Mouse (Mus musculus): Measurements from ENCODE around the gene Olfr750.

Olfr750 gene

DNA sequence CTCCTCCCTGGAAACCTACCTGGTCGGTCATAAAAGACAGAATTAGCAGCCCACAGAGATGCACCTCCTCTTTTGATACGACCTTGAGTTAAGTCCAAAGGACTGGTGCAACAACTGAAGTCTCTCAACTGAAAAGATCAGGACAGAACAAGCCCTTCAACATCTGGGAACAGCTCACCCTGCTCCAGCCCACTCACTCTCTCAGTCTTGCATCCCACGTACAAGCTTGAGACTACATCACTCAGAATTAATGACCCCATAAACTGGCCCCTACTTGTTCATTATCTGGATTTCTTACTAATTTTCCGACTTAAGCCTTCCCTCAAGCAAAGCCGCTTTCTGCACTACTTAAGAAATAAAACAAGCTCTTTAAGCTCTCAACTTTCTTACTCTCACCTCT, 21.1 kb downstream of the Olfr750 start:
- in situ Hi-C loops (cut with MboI; ENCODE audit: unreplicated experiment in 2 of 2): no loop called here

DNA sequence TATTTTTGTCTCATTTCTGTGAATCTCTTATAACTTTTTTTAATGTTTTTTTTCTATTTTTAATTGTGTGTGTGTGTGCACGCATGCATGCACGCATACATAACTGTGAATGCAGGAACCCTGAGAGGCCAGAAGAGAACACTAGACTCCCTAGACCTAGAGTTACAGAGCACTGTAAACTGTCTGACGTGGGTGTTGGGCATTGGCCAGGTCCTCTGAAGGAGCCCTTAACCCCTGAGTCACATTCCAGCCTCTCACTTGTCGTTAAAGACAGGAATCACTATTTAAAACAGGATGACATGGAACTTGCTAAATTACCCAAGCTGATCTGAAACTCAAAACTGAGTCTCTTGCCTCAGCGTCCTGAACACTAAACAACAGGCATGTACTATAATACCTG, 22.3 kb downstream of the Olfr750 start:
- in situ Hi-C loops (cut with MboI; ENCODE audit: unreplicated experiment in 2 of 2): no loop called here

DNA sequence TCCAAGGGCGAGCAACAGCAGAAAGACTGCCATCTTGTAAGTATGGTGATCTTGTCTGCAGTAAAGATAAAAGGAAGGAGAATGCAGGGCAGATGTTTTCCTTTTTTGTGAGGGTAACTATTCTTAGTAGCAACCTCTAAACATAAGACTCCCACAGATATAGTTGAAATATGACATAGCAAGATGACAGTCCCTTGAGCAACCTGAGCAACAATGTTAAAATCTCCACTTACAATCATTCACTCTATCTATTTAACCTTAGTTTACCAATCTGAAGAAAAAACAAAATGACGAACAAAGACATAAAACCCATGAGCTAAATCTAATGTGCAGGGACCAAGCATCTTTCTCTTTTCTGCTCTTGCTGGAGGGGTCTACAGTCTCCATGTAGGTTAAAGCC, 24.2 kb downstream of the Olfr750 start, which contains the start of gene Rnase11:
Rnase11 (minus strand) TSS at position 101 of the 400 bp plus-strand sequence.
- in situ Hi-C loops (cut with MboI; ENCODE audit: unreplicated experiment in 2 of 2): no loop called here

DNA sequence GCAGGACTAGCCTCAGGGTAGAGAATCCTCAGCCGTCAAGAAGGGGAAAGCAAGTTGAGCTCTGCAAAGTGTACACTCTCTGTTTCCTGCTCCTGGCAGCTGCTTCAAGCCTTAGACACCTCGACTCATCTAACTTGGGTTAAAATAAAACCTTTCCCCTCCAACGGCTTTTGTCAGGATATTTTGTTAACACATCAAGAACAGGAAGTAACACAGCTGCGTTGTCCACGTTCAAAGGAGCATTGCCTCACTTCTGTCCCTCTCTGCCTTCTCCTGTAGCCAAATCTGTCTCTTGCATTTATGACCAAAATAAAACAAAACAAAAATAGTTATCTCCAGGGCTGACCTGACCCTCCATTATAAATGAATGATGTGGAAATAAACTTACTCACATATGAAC, 26.4 kb downstream of the Olfr750 start:
- in situ Hi-C loops (cut with MboI; ENCODE audit: unreplicated experiment in 2 of 2): no loop called here

DNA sequence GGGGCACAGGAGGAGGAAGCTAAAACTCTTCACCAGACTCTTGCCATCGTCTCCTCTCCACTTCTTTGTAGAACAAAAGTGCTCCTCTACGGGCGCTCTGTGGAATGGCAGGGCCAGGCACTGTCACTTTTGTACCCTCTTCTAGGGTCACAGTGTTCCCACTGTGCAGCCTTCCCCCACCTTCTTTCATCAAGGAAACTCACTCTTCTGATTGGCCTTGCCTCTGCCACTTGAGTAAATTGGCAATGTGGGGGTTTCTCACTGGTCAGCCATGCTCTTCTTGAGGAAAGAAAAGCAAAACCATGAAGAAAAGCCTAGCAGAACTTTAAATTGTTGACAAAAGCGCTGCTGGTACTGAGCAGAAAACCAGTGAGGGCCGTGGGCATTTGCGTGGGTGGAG, 32.5 kb downstream of the Olfr750 start, which contains the start of gene Rnase9:
Rnase9 (minus strand) TSS at position 101 of the 400 bp plus-strand sequence.
- in situ Hi-C loops (cut with MboI; ENCODE audit: unreplicated experiment in 2 of 2): no loop called here

DNA sequence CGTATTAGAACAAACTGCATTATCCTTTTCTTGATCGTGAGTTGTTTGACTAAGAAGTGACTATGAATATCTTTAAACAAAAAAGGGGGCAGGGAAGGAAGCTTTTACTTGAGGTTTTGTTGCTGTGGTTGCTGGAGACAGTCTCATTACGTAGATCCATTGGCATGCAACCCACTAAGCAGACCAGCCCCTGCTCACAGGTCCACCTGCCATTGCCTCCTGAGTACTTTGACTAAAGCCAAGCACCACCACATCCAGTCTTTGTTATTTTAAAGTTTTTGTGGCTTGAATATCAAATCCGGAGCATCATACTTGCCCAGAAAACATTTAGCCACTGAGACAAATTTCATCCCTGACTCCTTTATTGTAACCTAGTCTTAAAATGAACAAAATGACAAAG, 38.0 kb downstream of the Olfr750 start:
- in situ Hi-C loops (cut with MboI; ENCODE audit: unreplicated experiment in 2 of 2): no loop called here

DNA sequence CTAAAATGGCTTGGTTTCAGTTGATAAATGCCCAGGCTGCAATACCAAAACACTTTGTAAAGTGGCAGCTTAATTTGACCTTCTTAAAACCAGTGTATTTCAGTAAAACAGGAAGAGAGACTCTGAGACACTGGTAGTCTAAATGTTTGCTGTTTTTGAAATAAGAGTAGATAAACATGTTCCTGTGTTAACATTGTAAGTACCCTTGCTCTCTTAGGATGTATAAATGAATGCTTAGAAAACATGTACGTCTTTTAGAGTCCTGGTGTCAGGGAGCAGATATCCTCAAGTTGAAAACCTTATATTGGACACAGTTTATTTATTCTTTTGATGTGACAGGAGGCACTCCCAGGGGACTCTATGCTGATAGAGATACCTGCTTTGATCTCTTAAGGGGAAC, 39.0 kb downstream of the Olfr750 start:
- in situ Hi-C loops (cut with MboI; ENCODE audit: unreplicated experiment in 2 of 2): no loop called here

DNA sequence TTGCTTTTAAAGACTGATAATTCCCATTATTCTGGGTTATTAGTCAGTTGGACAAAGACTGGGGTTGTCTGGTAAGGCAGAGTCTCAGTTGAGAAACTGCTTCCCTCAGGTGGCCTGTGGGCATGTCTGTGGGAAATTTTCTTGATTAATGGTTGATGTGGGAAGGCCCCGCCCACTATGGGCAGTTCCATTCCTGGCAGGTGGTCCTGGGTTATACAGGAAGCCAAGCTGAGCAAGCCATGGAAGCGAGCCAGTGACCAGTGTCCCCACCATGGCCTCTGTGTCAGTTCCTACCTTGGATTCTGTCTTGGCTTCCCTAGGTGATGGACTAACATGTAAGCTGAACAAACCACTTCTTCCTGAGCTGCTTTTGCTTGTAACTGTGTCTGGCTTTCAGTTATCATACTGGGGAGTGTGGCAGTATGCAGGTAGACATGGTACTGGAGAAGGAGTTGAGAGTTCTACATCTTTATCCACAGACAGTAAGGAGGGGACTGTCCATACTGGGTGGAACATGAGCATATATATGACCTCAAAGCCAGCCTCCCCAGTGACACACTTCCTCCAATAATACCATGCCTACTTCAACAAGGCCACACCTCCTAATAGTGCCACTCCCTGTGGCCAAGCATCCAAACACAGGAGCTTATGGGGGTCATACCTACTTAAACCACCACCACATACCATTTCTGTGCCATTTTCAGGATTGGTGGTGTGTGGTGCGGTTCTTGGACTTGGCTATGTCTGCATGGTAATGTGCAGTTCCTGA, 46.7 kb downstream of the Olfr750 start:
- in situ Hi-C loops (cut with MboI; ENCODE audit: unreplicated experiment in 2 of 2): loop anchor here in 1 of 2 experiments (5.0 kb wide), 2 partner anchors 35 to 70 kb away; no protein-coding TSS in a partner anchor

DNA sequence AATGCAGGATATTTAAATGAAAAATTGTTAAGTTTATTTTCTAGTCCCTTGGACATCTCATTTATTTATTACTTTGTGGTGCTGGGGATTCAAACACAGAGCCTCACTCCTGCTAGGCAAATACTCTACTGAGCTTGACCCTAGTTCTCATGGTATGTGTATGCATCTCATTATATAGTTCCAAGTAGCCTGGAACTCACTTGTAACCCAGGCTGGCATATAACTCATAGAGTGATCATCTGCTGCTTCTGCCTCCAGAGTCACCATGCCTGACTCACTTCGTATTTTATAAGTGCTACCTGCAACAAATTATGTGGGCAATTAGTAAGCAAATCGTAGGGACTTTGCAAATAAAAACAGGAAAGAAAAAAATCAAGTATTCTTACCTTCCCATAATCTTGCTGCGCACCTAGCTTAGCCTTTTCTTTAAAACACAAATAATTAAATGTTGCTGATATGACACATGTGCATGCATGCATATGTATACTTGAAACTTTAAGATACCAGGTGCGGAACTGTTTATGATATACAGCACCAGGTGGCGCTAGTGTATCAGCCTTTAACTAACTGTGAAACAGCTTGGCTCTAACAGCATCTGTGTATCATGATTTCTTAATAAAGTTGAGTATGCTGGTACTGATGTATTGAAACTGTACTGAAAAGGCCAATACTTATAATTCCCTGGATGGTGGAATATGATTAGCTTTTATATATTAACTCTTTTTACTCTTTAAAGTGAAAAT, 47.7 kb downstream of the Olfr750 start:
- in situ Hi-C loops (cut with MboI; ENCODE audit: unreplicated experiment in 2 of 2): loop anchor here in 1 of 2 experiments (5.0 kb wide), 2 partner anchors 36 to 71 kb away; no protein-coding TSS in a partner anchor

DNA sequence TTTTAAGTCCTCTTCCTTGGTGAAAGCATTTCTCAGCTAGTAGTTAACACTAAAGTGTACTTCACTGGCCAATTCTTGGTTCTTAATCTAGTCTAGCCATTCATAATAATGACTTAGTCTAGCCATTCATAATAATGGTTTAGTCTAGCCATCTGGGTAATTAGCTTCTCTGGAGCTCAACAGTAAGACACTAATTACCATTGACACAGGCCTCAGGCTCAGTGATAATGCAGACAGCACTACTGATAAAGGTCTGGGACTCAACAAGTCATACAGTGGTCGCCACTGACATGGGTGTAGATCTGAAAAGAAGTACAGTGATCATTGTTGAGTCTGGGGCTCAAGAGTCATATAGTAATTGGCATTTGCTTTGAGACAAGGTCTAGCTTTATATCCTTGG, 49.4 kb downstream of the Olfr750 start:
- in situ Hi-C loops (cut with MboI; ENCODE audit: unreplicated experiment in 2 of 2): loop anchor here (5.0 kb wide), 2 partner anchors 37 to 72 kb away; no protein-coding TSS in a partner anchor

DNA sequence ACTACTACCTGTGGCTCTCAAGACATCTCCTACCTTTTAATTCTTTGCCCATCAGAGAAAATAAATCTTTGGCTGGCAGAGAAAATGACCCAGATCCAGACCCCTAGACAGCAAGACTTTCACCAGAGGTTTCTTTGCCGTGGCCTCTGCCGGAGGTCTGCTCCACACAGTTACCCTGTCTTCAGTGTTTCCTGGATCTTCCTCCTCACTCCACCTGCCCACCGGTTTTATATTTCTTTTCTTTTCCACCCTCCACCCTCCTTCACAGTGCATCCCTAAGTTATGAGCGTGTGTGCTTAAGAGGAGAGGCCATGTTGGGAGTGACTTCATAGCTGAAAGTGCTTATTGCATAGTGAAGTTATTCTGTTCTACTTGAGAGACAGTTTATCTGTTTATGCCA, 50.8 kb downstream of the Olfr750 start:
- in situ Hi-C loops (cut with MboI; ENCODE audit: unreplicated experiment in 2 of 2): loop anchor here in 1 of 2 experiments (5.0 kb wide), 1 partner anchor 39 kb away; no protein-coding TSS in a partner anchor

DNA sequence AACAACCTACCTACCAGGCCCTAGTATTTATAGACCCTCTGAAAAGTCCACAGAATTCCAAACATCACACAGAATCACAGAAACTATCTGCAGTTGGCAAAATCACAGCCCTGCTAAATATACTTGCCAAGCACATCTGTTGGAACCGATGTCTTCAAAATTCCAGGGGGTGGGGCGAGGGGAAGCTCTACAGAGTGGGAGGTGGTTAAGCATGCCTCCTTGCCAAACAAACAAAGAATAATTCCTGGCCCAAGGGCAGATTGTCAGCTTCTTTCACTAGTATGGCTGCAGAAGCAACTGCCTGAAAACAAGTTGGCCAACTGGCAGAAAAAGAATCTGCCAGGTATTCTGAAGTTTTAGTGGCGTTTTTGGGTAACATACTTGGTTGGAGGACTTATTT, 57.0 kb downstream of the Olfr750 start:
- in situ Hi-C loops (cut with MboI; ENCODE audit: unreplicated experiment in 2 of 2): no loop called here
